Mouse (Mus musculus) forebrain, embryonic 13.5 days (tissue): Measurements from ENCODE around the gene 4931440F15Rik. TPM values are rescaled to one million over a fixed set of nuclear protein-coding genes. Genes with fewer than 3 reads are reported as not detected.

ENCODE experiments used
- ATAC-seq: fragments of 200-750 bp; cut with Nextera tagmentation; 2 replicates; pipeline ENCODE4 v1.8.0; 2017
- H3K27ac ChIP-seq: fragments of 300-500 bp; sonication (generic); 2 replicates; pipeline ENCODE4 v1.5.1; 2015; ENCODE audit warnings: inconsistent platforms, mild to moderate bottlenecking, moderate library complexity
- H3K27me3 ChIP-seq: fragments of 300-500 bp; sonication (generic); 2 replicates; pipeline ENCODE4 v1.6.1; 2015; ENCODE audit warnings: mild to moderate bottlenecking, inconsistent platforms
- H3K36me3 ChIP-seq: fragments of 300-500 bp; sonication (generic); 2 replicates; pipeline ENCODE4 v1.6.1; 2015; ENCODE audit warnings: mild to moderate bottlenecking, inconsistent platforms; ENCODE audit not compliant: poor library complexity, severe bottlenecking
- H3K4me1 ChIP-seq: fragments of 300-500 bp; sonication (generic); 2 replicates; pipeline ENCODE4 v1.6.1; 2015; ENCODE audit warnings: inconsistent platforms
- H3K4me2 ChIP-seq: fragments of 300-500 bp; sonication (generic); 2 replicates; pipeline ENCODE4 v1.6.1; 2015; ENCODE audit warnings: inconsistent platforms, mild to moderate bottlenecking, moderate library complexity
- H3K4me3 ChIP-seq: fragments of 300-500 bp; sonication (generic); 2 replicates; pipeline ENCODE4 v1.5.1; 2015; ENCODE audit warnings: mild to moderate bottlenecking, inconsistent platforms
- H3K9ac ChIP-seq: fragments of 300-500 bp; sonication (generic); 2 replicates; pipeline ENCODE4 v1.6.1; 2015; ENCODE audit warnings: mild to moderate bottlenecking, inconsistent platforms
- H3K9me3 ChIP-seq: fragments of 300-500 bp; sonication (generic); replicated peaks from 2 replicates; pipeline ENCODE4 v1.6.1; 2016; ENCODE audit warnings: inconsistent platforms
- WGBS: fragments of 180-500 bp; shearing (Covaris S2); methylation state at CpG from one replicate; pipeline ENCODE4 v1.1.7; 2015; 5-methylcytosine and 5-hydroxymethylcytosine counted together
- polyA plus RNA-seq: library from polyadenylated mRNA; unstranded; fragments of >200 nt; fragmentation: Nextera tagmentation; extraction: Ambion mirVana; gene quantifications from 2 replicates; pipeline ENCODE4 v1.2.1, GENCODE M21; 2015

The 4931440F15Rik gene
- polyA plus RNA-seq, 1 experiment from 2014 or later: 0.30 TPM

DNA sequence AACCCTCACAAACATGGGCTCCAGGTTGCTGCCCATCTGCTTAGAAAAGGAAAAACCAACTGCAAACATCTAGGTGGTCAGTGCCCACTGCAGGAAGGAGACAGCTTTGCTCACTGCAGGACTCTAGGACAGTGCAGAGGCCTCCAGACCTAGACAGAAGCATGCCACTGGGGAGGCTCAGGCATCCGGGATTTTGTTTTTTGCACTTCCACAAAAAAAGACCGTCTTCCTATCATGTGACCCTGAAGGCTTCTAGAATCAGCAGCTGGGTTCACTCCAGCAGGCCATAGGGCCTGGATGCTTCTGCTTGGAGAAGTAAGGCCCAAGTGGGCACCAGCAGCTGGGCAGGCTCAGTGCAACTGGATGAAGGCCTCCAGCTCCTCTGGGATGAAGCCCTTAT, 2.3 kb downstream of the 4931440F15Rik start:
- Histone ChIP-seq H3K4me3 (no peak overlapping the region), H3K27me3 (peaks cover 19% of the 10 kb centered on the region), H3K36me3 (no peaks in the 10 kb centered on the region), H3K9ac (no peak overlapping the region), H3K4me1 (no peaks in the 10 kb centered on the region), H3K27ac (no peak overlapping the region), H3K9me3 (no peaks in the 10 kb centered on the region), H3K4me2 (no peak overlapping the region)
- 93% methylated on average over 2 of the region's 2 CpGs for WGBS
- ATAC-seq: no peak

DNA sequence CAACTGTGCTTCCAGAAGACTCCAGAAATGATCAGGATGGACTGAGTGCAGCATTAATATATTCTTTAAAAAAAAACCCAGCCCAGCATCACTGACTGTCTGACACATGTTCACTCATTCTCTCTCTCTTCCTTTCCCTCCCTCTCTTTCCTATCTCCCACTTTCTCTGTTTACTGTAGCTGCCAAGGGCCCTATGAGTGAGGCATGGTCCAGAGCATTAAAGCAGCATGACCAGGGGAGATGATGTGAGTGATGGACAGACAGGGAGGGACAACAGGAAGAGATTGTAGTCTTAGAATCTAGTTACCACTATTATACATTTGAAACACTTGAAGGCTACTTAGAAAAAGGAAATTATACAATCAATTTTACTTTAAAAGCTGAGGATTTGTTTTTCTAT, 9.8 kb downstream of the 4931440F15Rik start:
- Histone ChIP-seq H3K9me3 (no peaks in the 10 kb centered on the region), H3K36me3 (no peaks in the 10 kb centered on the region), H3K27me3 (no peaks in the 10 kb centered on the region), H3K27ac (no peak overlapping the region), H3K4me1 (no peaks in the 10 kb centered on the region), H3K9ac (no peak overlapping the region), H3K4me3 (no peak overlapping the region), H3K4me2 (no peak overlapping the region)
- ATAC-seq: no peak

DNA sequence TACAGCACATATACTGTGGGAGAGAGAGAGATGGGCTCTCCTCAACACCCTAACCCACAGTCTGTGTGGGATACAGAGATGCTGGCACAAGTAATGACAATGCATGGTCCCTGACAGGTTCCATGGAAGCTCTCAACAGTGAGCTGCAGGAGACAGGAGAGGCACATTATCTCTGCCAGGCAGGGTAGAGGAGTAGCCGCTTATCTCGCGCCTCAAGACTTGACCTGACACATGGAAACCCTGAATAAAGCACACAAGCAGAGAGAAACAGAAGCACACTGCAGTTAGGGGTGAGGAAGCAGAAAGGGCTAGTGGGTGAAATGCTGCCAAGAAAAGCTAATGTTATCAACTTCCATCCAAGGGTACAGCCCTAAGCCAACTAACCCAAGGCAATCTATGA, 10.2 kb downstream of the 4931440F15Rik start:
- H3K9ac ChIP-seq: no peak overlapping the region
- no peaks in the 10 kb centered on the region for H3K36me3 ChIP-seq
- no peaks in the 10 kb centered on the region for H3K27me3 ChIP-seq
- no peak for ATAC-seq
- H3K4me3 ChIP-seq: no peak overlapping the region
- no peaks in the 10 kb centered on the region for H3K4me1 ChIP-seq
- H3K27ac ChIP-seq: no peak overlapping the region
- WGBS: 87% methylated on average over 3 of the region's 3 CpGs
- H3K4me2 ChIP-seq: no peak overlapping the region
- no peaks in the 10 kb centered on the region for H3K9me3 ChIP-seq

DNA sequence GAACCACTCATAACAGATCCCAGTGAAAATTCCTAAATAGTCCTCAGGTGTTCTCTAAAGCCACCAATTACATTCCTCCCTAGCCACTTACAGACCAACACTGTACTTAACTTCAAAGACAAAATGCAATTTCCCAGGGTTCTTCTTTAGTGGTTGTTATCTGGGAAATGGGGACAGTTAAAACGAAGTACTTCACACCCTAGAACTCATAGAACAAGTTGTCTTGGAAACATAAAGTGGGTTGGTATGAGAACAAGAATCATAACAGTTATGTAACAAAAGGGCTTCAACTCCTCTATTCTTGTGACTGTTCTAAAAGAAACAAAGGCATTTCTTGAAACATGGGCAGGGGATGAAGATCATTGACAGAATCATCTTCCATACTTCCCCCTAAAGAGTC, 12.2 kb downstream of the 4931440F15Rik start:
- no peak overlapping the region for H3K27ac ChIP-seq
- H3K4me1 ChIP-seq: no peaks in the 10 kb centered on the region
- no peak overlapping the region for H3K4me2 ChIP-seq
- no peaks in the 10 kb centered on the region for H3K27me3 ChIP-seq
- H3K36me3 ChIP-seq: no peaks in the 10 kb centered on the region
- 86% methylated on average over 1 of the region's 1 CpGs for WGBS
- H3K9ac ChIP-seq: no peak overlapping the region
- no peak for ATAC-seq
- no peak overlapping the region for H3K4me3 ChIP-seq
- H3K9me3 ChIP-seq: no peaks in the 10 kb centered on the region

DNA sequence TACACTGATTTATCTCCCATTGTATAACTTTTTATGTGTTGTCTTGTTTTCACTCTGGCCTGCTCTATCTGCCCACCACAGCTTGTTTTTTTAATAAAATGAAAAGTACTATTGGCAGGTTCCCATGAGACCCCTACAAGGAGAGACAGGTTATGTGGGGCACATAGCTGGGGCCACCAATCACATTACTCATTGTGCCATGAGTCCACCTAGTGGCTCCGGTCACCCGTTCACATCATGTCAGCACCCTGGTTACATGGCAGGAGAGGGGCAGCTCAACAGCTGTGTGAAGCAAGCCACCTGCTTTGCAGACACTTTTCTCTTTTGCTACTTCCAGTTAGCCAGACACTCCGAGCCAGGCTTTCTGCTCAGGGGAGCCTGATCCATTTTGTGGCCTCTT, 13.0 kb downstream of the 4931440F15Rik start:
- ATAC-seq: no peak
- Histone ChIP-seq H3K9me3 (no peaks in the 10 kb centered on the region), H3K27ac (no peak overlapping the region), H3K4me1 (no peaks in the 10 kb centered on the region), H3K9ac (no peak overlapping the region), H3K4me2 (no peak overlapping the region), H3K27me3 (no peaks in the 10 kb centered on the region), H3K4me3 (no peak overlapping the region), H3K36me3 (no peaks in the 10 kb centered on the region)
- 80% methylated on average over 3 of the region's 3 CpGs for WGBS

DNA sequence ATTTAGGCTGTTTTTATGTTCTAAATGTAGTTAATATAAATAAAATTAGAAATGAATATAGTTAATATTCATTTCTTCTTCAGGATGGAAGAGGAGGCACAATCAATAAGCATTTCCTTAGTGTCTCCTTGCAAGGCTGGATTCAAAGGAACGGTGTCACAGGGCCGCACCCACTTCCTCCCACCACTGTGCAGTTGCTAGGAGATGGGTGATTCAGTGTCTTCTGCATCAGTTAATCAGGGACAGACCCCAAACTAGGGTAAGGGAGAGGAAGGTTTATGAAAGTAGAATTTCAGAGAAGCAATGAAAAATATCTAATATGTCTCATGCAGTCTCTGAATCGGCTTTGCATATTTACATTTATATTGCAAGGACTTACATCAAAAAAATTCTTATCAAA, 15.1 kb downstream of the 4931440F15Rik start:
- H3K27ac ChIP-seq: no peak overlapping the region
- H3K4me1 ChIP-seq: no peaks in the 10 kb centered on the region
- WGBS: 92% methylated on average over 3 of the region's 3 CpGs
- no peak overlapping the region for H3K4me2 ChIP-seq
- no peak for ATAC-seq
- no peak overlapping the region for H3K9ac ChIP-seq
- no peaks in the 10 kb centered on the region for H3K9me3 ChIP-seq
- no peaks in the 10 kb centered on the region for H3K27me3 ChIP-seq
- no peak overlapping the region for H3K4me3 ChIP-seq
- H3K36me3 ChIP-seq: no peaks in the 10 kb centered on the region

DNA sequence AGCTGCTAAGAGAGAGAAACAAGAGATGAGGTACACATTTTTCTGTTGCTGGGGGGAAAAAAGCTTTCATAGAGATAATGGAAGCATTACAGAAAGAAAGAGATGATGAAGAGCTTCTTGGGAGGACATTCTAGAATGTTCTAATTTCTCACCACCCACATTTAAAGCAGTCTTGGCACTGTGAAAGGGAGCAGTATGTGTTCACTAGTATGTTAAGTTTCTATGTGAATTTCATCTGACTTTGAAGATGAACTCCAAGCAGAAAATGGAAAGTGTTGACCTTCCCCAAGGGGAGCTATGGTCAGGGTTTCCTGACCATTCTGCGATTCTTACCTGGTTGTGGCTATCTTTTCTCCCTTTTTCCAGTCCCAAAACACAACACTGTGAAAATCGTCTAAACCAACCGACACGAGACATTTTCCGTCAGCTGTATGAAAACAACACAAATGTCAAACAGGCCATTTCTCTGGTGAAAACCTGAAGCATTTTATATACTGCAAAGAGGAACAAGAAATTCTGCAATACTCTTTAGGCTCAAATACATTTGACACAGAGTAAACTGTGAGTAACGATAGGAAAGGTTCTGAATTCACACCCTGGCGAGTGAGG, 16.4 kb downstream of the 4931440F15Rik start:
- ATAC-seq: no peak
- 94% methylated on average over 7 of the region's 7 CpGs for WGBS
- no peaks in the 10 kb centered on the region for H3K27me3 ChIP-seq

DNA sequence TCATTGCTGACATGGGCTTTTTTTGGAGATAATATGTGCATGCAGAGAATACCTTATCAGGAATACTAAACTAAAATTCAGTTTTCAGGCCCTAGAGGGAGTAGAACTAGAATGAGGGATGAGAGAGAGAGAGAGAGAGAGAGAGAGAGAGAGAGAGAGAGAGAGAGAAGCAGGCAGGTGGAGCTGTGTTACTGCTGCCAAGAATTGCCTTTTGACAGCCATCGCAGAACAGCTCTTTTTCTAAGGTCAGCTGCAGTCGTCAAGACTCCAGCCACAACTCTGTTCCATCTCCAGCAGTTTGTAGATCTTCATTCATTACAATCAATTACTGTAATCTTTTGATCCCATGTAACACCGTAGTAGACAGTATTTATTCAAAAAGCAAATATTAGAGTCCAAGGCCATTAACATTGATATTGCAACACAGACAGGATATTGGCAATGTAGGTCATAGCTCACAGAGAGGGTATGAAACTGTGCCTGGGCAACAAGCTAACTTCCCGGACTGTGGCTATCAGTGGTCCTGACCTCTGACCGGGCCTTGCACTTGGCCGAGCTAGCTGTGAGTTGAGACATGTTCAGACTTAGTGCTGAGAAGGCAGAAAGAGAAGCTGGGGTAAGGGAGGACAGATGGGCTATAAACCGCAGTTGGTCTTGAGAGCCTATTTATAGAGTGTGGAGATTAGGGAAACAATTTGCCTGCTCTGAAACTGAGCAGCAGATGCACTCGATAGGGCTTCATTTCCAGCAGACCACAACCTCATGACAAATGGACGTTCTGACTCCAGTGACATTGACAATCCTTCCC, 17.1 kb downstream of the 4931440F15Rik start:
- H3K4me2 ChIP-seq: no peak overlapping the region
- no peak overlapping the region for H3K9ac ChIP-seq
- H3K9me3 ChIP-seq: no peaks in the 10 kb centered on the region
- H3K27ac ChIP-seq: no peak overlapping the region
- no peaks in the 10 kb centered on the region for H3K36me3 ChIP-seq
- no peaks in the 10 kb centered on the region for H3K27me3 ChIP-seq
- no peak overlapping the region for H3K4me3 ChIP-seq
- ATAC-seq: no peak
- H3K4me1 ChIP-seq: no peaks in the 10 kb centered on the region
- 77% methylated on average over 9 of the region's 9 CpGs for WGBS

More for the DNA sequence above, 16.4 kb downstream of the 4931440F15Rik start:
- Histone ChIP-seq H3K36me3 (no peaks in the 10 kb centered on the region), H3K4me2 (no peak overlapping the region), H3K9me3 (no peaks in the 10 kb centered on the region), H3K4me3 (no peak overlapping the region), H3K27ac (no peak overlapping the region), H3K4me1 (no peaks in the 10 kb centered on the region), H3K9ac (no peak overlapping the region)

DNA sequence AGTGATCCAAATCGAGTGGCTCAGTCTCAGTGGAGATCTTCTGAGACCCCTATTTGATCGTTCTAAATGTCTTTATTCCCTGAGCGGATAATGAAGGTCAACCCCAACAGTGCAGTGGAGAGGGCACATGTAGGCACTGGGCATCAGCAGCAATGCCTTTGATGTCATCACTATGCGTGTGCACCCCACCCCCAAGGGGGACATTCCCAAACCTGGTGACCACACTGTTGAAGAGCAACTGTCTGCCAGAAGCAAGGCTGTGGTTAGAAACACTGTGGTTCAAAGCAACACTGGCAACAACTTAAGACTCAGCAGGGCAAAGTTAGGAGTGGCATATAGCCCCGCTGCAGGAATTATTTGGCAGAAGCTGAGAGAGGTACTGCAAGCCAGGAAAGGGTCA, 18.1 kb downstream of the 4931440F15Rik start:
- no peaks in the 10 kb centered on the region for H3K9me3 ChIP-seq
- no peak overlapping the region for H3K4me2 ChIP-seq
- H3K36me3 ChIP-seq: no peaks in the 10 kb centered on the region
- no peaks in the 10 kb centered on the region for H3K27me3 ChIP-seq
- H3K9ac ChIP-seq: no peak overlapping the region
- 83% methylated on average over 5 of the region's 5 CpGs for WGBS
- ATAC-seq: no peak
- H3K4me1 ChIP-seq: no peaks in the 10 kb centered on the region
- H3K27ac ChIP-seq: no peak overlapping the region
- no peak overlapping the region for H3K4me3 ChIP-seq

DNA sequence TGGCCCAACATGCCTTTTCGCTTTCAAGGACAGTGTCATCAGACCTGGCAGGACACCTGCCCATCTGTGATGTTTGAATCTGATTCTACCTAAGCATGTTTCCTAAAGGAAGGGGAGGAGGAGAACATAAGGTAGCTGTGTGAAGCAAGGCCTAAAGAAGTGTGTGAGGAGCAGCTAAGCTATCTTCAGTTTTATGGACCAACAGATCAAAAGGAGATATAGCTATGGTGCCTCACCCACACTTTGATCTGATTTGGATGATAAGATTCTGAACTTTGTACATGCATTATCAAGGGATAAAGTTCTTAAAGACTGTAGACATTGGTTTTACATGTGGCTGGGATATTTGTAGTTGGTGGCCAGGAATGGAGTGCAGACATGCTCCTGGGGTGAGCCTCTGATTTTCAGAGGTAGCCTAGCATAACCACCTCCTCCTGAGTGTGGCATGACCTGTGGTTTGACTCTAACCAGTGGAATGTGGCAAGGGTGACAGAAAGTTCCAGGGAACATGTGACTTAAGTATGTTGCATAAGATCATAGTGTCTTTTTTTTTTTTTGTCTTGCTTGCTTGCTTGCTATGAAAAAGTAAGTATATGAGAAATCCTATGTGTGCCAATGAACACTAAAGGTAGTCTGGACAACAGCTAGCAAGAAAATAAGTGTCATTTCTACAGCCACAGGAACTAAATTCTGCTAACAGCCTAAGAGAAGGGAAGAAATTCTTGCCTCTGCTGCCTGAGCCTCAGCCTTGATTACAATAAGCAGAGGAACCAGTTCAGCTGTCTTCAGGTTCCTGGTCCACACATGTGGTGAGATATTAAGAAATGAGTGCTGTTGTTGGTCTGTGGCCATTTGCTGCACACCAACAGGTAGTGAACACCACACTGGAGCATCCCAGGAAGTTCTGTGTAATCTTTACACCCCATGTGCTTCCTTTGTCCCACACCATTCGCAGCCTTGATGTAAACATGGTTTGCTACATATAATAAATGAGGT, 23.7 kb downstream of the 4931440F15Rik start:
- H3K4me1 ChIP-seq: no peaks in the 10 kb centered on the region
- no peak overlapping the region for H3K4me3 ChIP-seq
- H3K36me3 ChIP-seq: no peaks in the 10 kb centered on the region
- no peak overlapping the region for H3K27ac ChIP-seq
- H3K9ac ChIP-seq: no peak overlapping the region
- H3K4me2 ChIP-seq: no peak overlapping the region
- WGBS: 90% methylated on average over 2 of the region's 2 CpGs
- ATAC-seq: no peak
- no peaks in the 10 kb centered on the region for H3K27me3 ChIP-seq
- H3K9me3 ChIP-seq: no peaks in the 10 kb centered on the region

DNA sequence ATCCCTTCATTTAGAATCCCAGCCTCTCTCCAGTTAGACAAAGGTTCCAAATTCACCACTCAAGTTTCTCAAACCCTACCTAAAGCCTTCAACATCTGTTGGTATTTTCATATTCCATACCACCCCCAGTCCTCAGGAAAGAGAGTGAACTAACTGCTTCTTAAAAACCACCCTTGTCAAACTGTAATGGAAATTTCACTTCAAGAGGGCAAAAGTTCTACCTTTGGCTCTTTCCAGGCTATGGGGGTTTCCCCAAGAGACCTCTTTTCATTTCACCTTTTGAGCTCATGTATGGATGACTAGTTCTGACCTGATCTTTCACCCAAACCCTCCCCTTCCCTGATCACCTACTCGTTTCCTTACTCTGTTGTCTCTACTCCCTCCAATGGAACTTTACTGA, 25.6 kb downstream of the 4931440F15Rik start:
- Histone ChIP-seq H3K4me2 (no peak overlapping the region), H3K4me1 (no peaks in the 10 kb centered on the region), H3K9me3 (no peaks in the 10 kb centered on the region), H3K4me3 (no peak overlapping the region), H3K27ac (no peak overlapping the region), H3K27me3 (no peaks in the 10 kb centered on the region), H3K9ac (no peak overlapping the region), H3K36me3 (no peaks in the 10 kb centered on the region)
- 63% methylated on average over 1 of the region's 1 CpGs for WGBS
- no peak for ATAC-seq

DNA sequence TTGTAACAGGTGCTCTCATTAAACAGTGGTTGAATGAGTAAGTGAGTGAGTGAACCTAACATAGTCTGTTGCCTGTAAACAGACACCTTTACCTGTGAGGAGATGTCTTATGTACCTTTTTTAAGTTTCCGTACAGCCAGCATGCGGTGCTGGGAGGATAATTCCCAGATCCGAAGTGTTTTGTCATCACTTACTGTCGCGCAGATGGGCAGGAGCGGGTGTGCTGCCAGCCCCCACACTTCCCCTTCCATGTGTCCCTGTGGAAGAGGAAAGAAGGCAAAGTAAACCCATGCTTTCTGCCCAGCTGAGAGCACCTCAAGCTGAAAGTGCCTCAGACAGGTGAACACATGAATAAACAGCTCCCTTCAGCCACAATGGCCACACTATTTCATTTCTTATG, 30.4 kb downstream of the 4931440F15Rik start:
- Histone ChIP-seq H3K4me1 (no peaks in the 10 kb centered on the region), H3K27ac (no peak overlapping the region), H3K27me3 (no peaks in the 10 kb centered on the region), H3K9ac (no peak overlapping the region), H3K9me3 (no peaks in the 10 kb centered on the region), H3K4me2 (no peak overlapping the region), H3K4me3 (no peak overlapping the region), H3K36me3 (no peaks in the 10 kb centered on the region)
- 91% methylated on average over 6 of the region's 6 CpGs for WGBS
- ATAC-seq: no peak
